Mouse (Mus musculus) lung, embryonic 14.5 days (tissue): ENCODE measurements at regions not wholly inside any gene's neighbourhood (a gene's known extent, or its start where the extent isn't known, plus 50 kb on each side); places are given as distances from the start of the nearest gene placed in this dataset.
"Not testable (repeated sequence)": the region's sequence is repeated elsewhere in the genome, so short reads cannot be mapped to it uniquely, and the experiment has no call there.

Source experiments
- ATAC-seq: fragments of 200-750 bp; cut with Nextera tagmentation; 2 replicates; pipeline ENCODE4 v1.8.0; 2017; ENCODE audit warnings: mild to moderate bottlenecking, moderate TSS enrichment, moderate library complexity; ENCODE audit not compliant: insufficient read depth
- DNase-seq: peaks from one replicate; pipeline ENCODE4 v3.0.0-alpha.2; 2015
- H3K27ac ChIP-seq: fragments of 300-500 bp; sonication (generic); 2 replicates; pipeline ENCODE4 v1.5.1; 2014; ENCODE audit warnings: low read depth, mild to moderate bottlenecking, moderate library complexity
- H3K27me3 ChIP-seq: fragments of 300-500 bp; sonication (generic); 2 replicates; pipeline ENCODE4 v1.6.1; 2014; ENCODE audit warnings: low read length, control low read depth; ENCODE audit not compliant: insufficient read depth
- H3K36me3 ChIP-seq: fragments of 300-500 bp; sonication (generic); 2 replicates; pipeline ENCODE4 v1.6.1; 2014; ENCODE audit warnings: control low read depth; ENCODE audit not compliant: insufficient read depth
- H3K4me1 ChIP-seq: fragments of 300-500 bp; sonication (generic); 2 replicates; pipeline ENCODE4 v1.6.1; 2014; ENCODE audit warnings: antibody characterized with exemption, control low read depth; ENCODE audit not compliant: insufficient read depth
- H3K4me2 ChIP-seq: fragments of 300-500 bp; sonication (generic); 2 replicates; pipeline ENCODE4 v1.6.1; 2014; ENCODE audit warnings: mild to moderate bottlenecking
- H3K4me3 ChIP-seq: fragments of 300-500 bp; sonication (generic); 2 replicates; pipeline ENCODE4 v1.5.1; 2014; ENCODE audit warnings: low read depth, low read length
- H3K9ac ChIP-seq: fragments of 300-500 bp; sonication (generic); 2 replicates; pipeline ENCODE4 v1.6.1; 2014
- H3K9me3 ChIP-seq: fragments of 300-500 bp; sonication (generic); 2 replicates; pipeline ENCODE4 v1.6.1; 2016; ENCODE audit warnings: low read depth, low read length, control low read depth
- CTCF ChIP-seq: IDR thresholded peaks from 2 replicates; pipeline ENCODE4 v1.5.1; 2016; ENCODE audit warnings: antibody characterized with exemption, low read depth
- WGBS: fragments of 180-500 bp; shearing (Covaris S2); extraction: QIAGEN DNeasy Blood & Tissue Kit; methylation state at CpG from one replicate; pipeline ENCODE4 v1.1.7; 2014; 5-methylcytosine and 5-hydroxymethylcytosine counted together

GRCm38 (mm10) chrX:122935358-122935757, 94.1 kb downstream of the Gm17521 start:
- Histone ChIP-seq H3K4me2 (no peak overlapping the region), H3K9me3 (no peaks in the 10 kb centered on the region), H3K36me3 (no peaks in the 10 kb centered on the region), H3K27ac (no peak overlapping the region), H3K4me1 (no peaks in the 10 kb centered on the region), H3K4me3 (no peak overlapping the region), H3K27me3 (no peaks in the 10 kb centered on the region), H3K9ac (no peak overlapping the region)
- ATAC-seq = no peak
- no peak for DNase-seq
- no peak for TF ChIP-seq CTCF
- WGBS = 28% methylated on average over 1 of the region's 1 CpGs

- no peaks in the 10 kb centered on the region for H3K36me3 ChIP-seq
- DNase-seq (no peak), ATAC-seq (no peak)
- WGBS = 63% methylated on average over 1 of the region's 1 CpGs
- no peak overlapping the region for H3K4me2 ChIP-seq
- no peaks in the 10 kb centered on the region for H3K4me1 ChIP-seq
- no peak for TF ChIP-seq CTCF
- no peak overlapping the region for H3K4me3 ChIP-seq
- H3K27me3 ChIP-seq = no peaks in the 10 kb centered on the region
- no peak overlapping the region for H3K27ac ChIP-seq
- no peaks in the 10 kb centered on the region for H3K9me3 ChIP-seq
- no peak overlapping the region for H3K9ac ChIP-seq
These were observed 136.8 kb downstream of the Gm17521 start for GRCm38 (mm10) chrX:122892682-122893081.

GRCm38 (mm10) chrX:122854453-122854852, 175.0 kb downstream of the Gm17521 start:
- DNase-seq (no peak), ATAC-seq (no peak)
- H3K4me1 ChIP-seq = no peaks in the 10 kb centered on the region

DNA sequence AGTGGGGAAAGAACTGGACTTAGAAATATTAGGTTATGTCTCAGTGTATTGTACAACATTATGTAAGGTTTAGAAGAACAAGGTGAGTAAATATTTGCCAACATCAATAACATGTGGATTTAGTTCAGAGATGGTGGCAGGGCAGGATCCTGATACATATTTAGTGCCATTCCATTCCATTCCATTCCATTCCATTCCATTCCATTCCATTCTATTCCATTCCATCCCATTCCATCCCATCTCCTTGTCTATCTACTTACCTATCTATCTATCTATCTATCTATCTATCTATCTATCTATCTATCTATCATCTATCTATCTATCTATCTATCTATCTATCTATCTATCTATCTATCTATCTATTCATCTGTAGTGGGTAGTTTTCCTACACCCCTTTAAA, 198.2 kb downstream of the Gm17521 start:
- H3K4me2 ChIP-seq, H3K4me1 ChIP-seq, H3K9ac ChIP-seq, H3K4me3 ChIP-seq, DNase-seq, H3K27me3 ChIP-seq, ATAC-seq, H3K9me3 ChIP-seq, H3K27ac ChIP-seq, H3K36me3 ChIP-seq: not testable (repeated sequence)

More at GRCm38 (mm10) chrX:122854453-122854852, 175.0 kb downstream of the Gm17521 start:
- H3K27ac ChIP-seq = no peak overlapping the region
- H3K4me2 ChIP-seq = no peak overlapping the region
- H3K4me3 ChIP-seq = no peak overlapping the region
- no peaks in the 10 kb centered on the region for H3K36me3 ChIP-seq
- H3K9ac ChIP-seq = no peak overlapping the region
- H3K27me3 ChIP-seq = no peaks in the 10 kb centered on the region
- TF ChIP-seq CTCF = no peak
- no peaks in the 10 kb centered on the region for H3K9me3 ChIP-seq
- WGBS = 58% methylated on average over 1 of the region's 1 CpGs

DNA sequence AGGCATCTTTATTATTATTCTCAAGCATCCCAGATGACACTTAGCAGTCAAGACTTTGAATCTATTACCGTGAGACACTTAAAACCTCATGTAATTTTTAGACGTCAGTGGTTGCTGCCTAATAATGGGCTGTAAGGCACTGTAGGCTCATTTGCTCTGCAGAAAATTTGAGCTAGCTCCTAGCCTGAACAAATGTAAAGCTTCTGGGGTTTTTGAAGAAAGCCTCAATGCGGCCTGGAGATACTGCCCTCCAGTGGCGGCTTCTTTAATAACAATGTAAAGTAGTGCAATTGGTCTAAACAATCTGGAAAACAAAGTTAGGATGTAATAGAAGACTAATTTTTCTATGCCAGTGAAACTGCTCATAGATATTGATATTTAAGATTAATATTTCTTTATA, 203.4 kb downstream of the Gm17521 start:
- 0 out of 2 replicates have a peak, but pooled peaks have one; percentile 17 for TF ChIP-seq CTCF
- H3K36me3 ChIP-seq = no peaks in the 10 kb centered on the region
- H3K9me3 ChIP-seq = no peaks in the 10 kb centered on the region
- ATAC-seq = no peak
- no peak overlapping the region for H3K9ac ChIP-seq
- no peak overlapping the region for H3K27ac ChIP-seq
- H3K27me3 ChIP-seq = no peaks in the 10 kb centered on the region
- 17% methylated on average over 4 of the region's 4 CpGs for WGBS
- H3K4me1 ChIP-seq = no peaks in the 10 kb centered on the region
- H3K4me3 ChIP-seq = no peak overlapping the region
- H3K4me2 ChIP-seq = no peak overlapping the region
- DNase-seq = peak; percentile 9
